Mouse (Mus musculus) forelimb bud, embryonic 11.5 days (tissue): ENCODE measurements around the gene Pianp.

Source experiments
- DNase-seq: peaks from one replicate; pipeline ENCODE4 v3.0.0-alpha.2; 2012; ENCODE audit warnings: low read depth, low spot score

The Pianp gene

GRCm38 (mm10) chr6:125008586-125009128 is 12.2 kb downstream of the Pianp start:
- DNase-seq: peak; percentile 98

- DNase-seq: no peak
Observed at GRCm38 (mm10) chr6:125009129-125009180, 12.5 kb downstream of the Pianp start, which contains the start of gene Zfp384. Zfp384 (plus strand) TSS chr6:125009145.

- DNase-seq: peak; percentile 74
Observed at GRCm38 (mm10) chr6:125009181-125010073, 12.9 kb downstream of the Pianp start.

- no peak for DNase-seq
Observed at GRCm38 (mm10) chr6:125017682-125018081, 21.2 kb downstream of the Pianp start.

DNA sequence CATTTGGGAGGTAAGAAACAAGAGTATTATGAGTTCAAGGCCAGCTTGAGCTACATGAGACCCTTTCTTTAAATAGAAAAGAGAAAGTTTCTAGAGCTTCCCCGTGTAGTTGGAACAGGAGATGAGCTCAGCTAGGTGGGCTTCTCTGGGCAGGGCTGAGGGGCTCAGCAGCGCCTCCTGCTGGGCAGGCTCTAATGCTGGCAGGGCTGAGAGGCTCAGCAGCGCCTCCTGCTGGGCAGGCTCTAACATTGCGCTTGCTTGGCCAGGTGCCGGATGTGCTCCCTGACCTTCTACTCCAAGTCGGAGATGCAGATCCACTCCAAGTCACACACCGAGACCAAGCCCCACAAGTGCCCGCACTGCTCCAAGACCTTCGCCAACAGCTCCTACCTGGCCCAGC is 34.0 kb downstream of the Pianp start:
- peak; percentile 55 for DNase-seq

DNA sequence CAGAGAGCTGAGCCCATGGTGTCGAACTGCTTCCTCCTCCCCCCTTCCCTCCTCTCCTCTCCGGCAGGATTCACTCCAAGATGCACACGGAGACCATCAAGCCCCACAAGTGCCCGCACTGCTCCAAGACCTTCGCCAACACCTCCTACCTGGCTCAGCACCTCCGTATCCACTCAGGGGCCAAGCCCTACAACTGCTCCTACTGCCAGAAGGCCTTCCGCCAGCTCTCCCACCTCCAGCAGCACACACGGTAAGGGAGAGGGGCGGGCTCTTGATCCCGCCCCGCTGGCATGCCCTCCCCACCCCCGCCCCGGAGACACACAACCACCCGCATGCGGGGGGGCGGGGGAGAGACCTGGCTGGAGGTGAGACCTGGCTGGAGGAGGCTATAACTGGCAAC is 35.1 kb downstream of the Pianp start:
- DNase-seq: no peak

DNA sequence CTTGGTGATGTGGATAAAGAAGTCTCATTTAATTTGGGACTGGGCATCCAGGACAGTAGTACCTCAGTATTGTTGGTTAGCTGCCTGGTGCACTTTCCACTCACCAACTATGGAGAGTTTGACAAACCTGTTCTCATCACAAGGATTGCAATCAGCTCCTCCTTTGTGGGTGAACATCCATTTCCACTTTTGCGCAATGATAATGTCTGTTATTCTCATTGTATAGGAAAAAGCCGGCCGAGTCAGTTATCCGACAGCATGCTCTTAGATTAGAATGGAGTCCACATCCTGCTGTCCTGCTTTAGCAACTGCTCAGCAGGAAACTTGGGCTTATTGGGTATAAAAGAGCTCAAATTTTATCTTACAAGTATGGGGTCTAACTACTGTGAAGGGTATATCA is 42.2 kb downstream of the Pianp start:
- DNase-seq: no peak

- no peak for DNase-seq
Observed at GRCm38 (mm10) chr6:125039131-125039530, 42.6 kb downstream of the Pianp start.

DNA sequence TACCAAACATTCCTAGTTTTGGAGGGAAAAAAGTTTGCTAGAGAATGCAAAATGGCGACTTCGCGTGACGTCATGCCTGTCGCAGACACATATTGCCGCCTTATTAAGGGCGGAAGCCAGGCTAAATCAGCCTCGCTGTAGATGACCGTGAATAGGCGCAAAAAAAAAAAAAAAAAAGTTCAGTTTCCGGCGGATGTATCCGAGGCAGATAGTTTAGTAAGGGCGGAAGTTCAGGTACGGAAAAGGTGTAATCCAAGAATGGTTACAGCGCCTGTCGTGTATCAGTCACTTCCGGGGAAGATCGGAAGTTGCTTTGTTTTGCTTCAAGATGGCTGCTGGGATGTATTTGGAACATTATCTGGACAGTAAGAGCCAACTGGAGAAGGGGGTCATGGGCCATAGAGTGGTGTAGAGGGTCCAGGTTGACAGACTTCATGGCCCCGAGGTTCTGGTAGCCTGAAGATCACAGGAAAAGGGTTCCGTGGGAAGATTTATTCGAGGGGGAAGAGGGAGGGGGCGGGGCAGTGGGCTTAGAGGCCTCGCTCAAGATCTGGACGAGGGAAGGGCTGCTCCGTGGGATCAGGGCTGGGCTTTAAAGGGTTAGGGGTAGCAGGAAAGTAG is 43.1 kb downstream of the Pianp start, which contains the start of gene Ing4:
Gene Ing4, plus strand, starts transcription at position 228 of the 621 bp plus-strand sequence.
- peak; percentile 99 for DNase-seq

GRCm38 (mm10) chr6:125040221-125040620 is 43.7 kb downstream of the Pianp start:
- no peak for DNase-seq

DNA sequence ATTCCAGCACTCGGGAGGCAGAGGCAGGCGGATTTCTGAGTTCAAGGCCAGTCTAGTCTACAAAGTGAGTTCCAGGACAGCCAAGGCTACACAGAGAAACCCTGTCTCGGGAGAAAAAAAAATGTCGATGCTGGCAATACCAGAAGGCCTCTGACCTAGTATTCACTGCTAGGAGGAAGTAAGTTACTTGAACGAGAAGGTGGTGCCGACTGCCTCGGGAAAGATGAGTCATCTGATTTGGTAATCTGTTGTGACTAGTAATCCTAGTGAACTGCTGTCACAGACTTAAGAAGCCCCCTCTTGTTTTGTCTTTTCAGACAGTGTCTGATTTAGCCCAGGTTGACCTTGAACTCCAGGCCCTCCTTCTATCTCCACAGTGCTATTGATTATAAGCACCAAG is 44.6 kb downstream of the Pianp start:
- DNase-seq: no peak

GRCm38 (mm10) chr6:125042081-125042480 is 45.6 kb downstream of the Pianp start:
- DNase-seq: no peak

- DNase-seq: peak; percentile 82
Observed at GRCm38 (mm10) chr6:125046691-125047090, 50.2 kb downstream of the Pianp start.

- DNase-seq: no peak
Observed at GRCm38 (mm10) chr6:125049678-125050077, 53.2 kb downstream of the Pianp start, which contains the start of gene Acrbp. Acrbp (plus strand) TSS chr6:125049689.

GRCm38 (mm10) chr6:125051237-125051636 is 54.7 kb downstream of the Pianp start:
- DNase-seq: no peak
